ENCODE assay signal across 7 mouse cellular contexts in genomic region chr10:95415159-95415532, GRCm38 (mm10). TPM values are rescaled to one million over a fixed set of nuclear protein-coding genes. Genes with fewer than 3 reads are reported as not detected.
DNase-seq lines count a peak whose midpoint lies in the region; ATAC-seq lines count a peak whose summit lies in the region.

No protein-coding gene starts in this region.

- peak; percentile 11 for DNase-seq in right cerebral cortex, postnatal 25 days
- DNase-seq in right cerebral cortex, adult 2 months (ENCODE audit: low spot score in 2 of 2) = no peak
- DNase-seq in forebrain, embryonic 10.5 days (ENCODE audit: extremely low spot score, low spot score) = peak; percentile 51
- DNase-seq in hindbrain, embryonic 14.5 days (ENCODE audit: low spot score) = peak; percentile 31
- no peak for DNase-seq in frontal cortex, postnatal 10 days (ENCODE audit: low spot score in 2 of 2)
- no peak for DNase-seq in gastrocnemius, adult 8-10 months (ENCODE audit: low spot score in 2 of 2)

- H3K4me1 ChIP-seq in forebrain, embryonic 10.5 days = peaks cover 44% of the 10 kb centered on the region
- H3K4me1 ChIP-seq in hindbrain, embryonic 14.5 days (replicated peaks; ENCODE audit: control insufficient read depth, insufficient read depth, low read length) = peaks cover 14% of the 10 kb centered on the region; the same call in 1 of the 2 replicates
- peaks cover 4% of the 10 kb centered on the region for H3K4me1 ChIP-seq in lung, embryonic 16.5 days (replicated peaks; ENCODE audit: control insufficient read depth, insufficient read depth, low read length)

- peaks cover 49% of the 10 kb centered on the region for H3K27me3 ChIP-seq in forebrain, embryonic 10.5 days (ENCODE audit: poor library complexity, severe bottlenecking)
- no peaks in the 10 kb centered on the region for H3K27me3 ChIP-seq in hindbrain, embryonic 14.5 days (ENCODE audit: control insufficient read depth, insufficient read depth, low read length)
- no peaks in the 10 kb centered on the region for H3K27me3 ChIP-seq in lung, embryonic 16.5 days (ENCODE audit: control insufficient read depth, insufficient read depth, low read depth, low read length)

- peak overlapping the region; percentile 84 for H3K4me3 ChIP-seq in forebrain, embryonic 10.5 days
- H3K4me3 ChIP-seq in hindbrain, embryonic 14.5 days (replicated peaks; ENCODE audit: low read length) = peak overlapping the region; percentile 90
- H3K4me3 ChIP-seq in lung, embryonic 16.5 days (ENCODE audit: low read length) = peak overlapping the region; percentile 85

- peak overlapping the region; percentile 92 for H3K27ac ChIP-seq in forebrain, embryonic 10.5 days
- peak overlapping the region; percentile 94 for H3K27ac ChIP-seq in hindbrain, embryonic 14.5 days
- H3K27ac ChIP-seq in lung, embryonic 16.5 days (ENCODE audit: low read length) = peak overlapping the region; percentile 96

- H3K9me3 ChIP-seq in forebrain, embryonic 10.5 days = no peaks in the 10 kb centered on the region
- H3K9me3 ChIP-seq in hindbrain, embryonic 14.5 days (ENCODE audit: control insufficient read depth, low read length) = no peaks in the 10 kb centered on the region
- no peaks in the 10 kb centered on the region for H3K9me3 ChIP-seq in lung, embryonic 16.5 days (ENCODE audit: control insufficient read depth, low read length)

- H3K4me2 ChIP-seq in hindbrain, embryonic 14.5 days (replicated peaks) = peak overlapping the region; percentile 95
- H3K4me2 ChIP-seq in lung, embryonic 16.5 days (ENCODE audit: low read depth, low read length) = peak overlapping the region; percentile 99

- ATAC-seq in hindbrain, embryonic 14.5 days (ENCODE audit: low FRiP score) = peak; percentile 6; the same call in 1 of the 2 replicates
- ATAC-seq in lung, embryonic 16.5 days (ENCODE audit: low read depth) = no peak

- peak overlapping the region; percentile 78 for H3K9ac ChIP-seq in hindbrain, embryonic 14.5 days
- peak overlapping the region; percentile 92 for H3K9ac ChIP-seq in lung, embryonic 16.5 days (ENCODE audit: low read length)

- peaks cover 10% of the 10 kb centered on the region for H3K36me3 ChIP-seq in forebrain, embryonic 10.5 days (replicated peaks)
- H3K36me3 ChIP-seq in hindbrain, embryonic 14.5 days (replicated peaks; ENCODE audit: control insufficient read depth, insufficient read depth) = peaks cover 21% of the 10 kb centered on the region; the same call in 1 of the 2 replicates
- no peaks in the 10 kb centered on the region for H3K36me3 ChIP-seq in lung, embryonic 16.5 days (ENCODE audit: control insufficient read depth, insufficient read depth, low read length)

- under 1% methylated on average over 15 of the region's 15 CpGs for WGBS in forebrain, embryonic 10.5 days
- WGBS in hindbrain, embryonic 14.5 days = 3% methylated on average over 15 of the region's 15 CpGs
- 0% methylated on average over 15 of the region's 15 CpGs for WGBS in lung, embryonic 16.5 days

RNA-seq across cellular contexts. Expression of gene Socs2, which starts 1.8 kb away (rescaled TPM):
- 35.9 and 41.4 TPM in 2 replicates for polyA plus RNA-seq in forebrain, embryonic 10.5 days (2016; fragmentation: Nextera tagmentation; extraction: Ambion mirVana)
- 133 and 138 TPM in 2 replicates for polyA plus RNA-seq in hindbrain, embryonic 14.5 days (2014; fragmentation: Nextera tagmentation; extraction: Ambion mirVana)
- polyA plus RNA-seq in lung, embryonic 16.5 days (2015; fragmentation: Nextera tagmentation; extraction: Ambion mirVana) = 90.3 and 93.1 TPM in 2 replicates
- total RNA-seq in gastrocnemius, adult 8-10 months (2022) = 10 to 100 TPM in 2 of 4 experiments, 1 to 10 TPM in 2; 7.2 to 37.6 (median 13.4) TPM

Comparison
In these comparisons a context has a peak if more than half of its experiments do, and no peak if none do; other contexts are left out.
1. DNase-seq: peak in right cerebral cortex, postnatal 25 days (single experiment), forebrain, embryonic 10.5 days (single experiment) and hindbrain, embryonic 14.5 days (single experiment); none in right cerebral cortex, adult 2 months (0 of 2), frontal cortex, postnatal 10 days (0 of 2) and gastrocnemius, adult 8-10 months (0 of 2).
2. Peak in every context shown above with its lines, with median percentiles within 50 percentile points of each other: H3K27ac ChIP-seq and H3K4me3 ChIP-seq.